Comparison of ENCODE assay signal across 13 mouse cellular contexts in the genomic region with DNA sequence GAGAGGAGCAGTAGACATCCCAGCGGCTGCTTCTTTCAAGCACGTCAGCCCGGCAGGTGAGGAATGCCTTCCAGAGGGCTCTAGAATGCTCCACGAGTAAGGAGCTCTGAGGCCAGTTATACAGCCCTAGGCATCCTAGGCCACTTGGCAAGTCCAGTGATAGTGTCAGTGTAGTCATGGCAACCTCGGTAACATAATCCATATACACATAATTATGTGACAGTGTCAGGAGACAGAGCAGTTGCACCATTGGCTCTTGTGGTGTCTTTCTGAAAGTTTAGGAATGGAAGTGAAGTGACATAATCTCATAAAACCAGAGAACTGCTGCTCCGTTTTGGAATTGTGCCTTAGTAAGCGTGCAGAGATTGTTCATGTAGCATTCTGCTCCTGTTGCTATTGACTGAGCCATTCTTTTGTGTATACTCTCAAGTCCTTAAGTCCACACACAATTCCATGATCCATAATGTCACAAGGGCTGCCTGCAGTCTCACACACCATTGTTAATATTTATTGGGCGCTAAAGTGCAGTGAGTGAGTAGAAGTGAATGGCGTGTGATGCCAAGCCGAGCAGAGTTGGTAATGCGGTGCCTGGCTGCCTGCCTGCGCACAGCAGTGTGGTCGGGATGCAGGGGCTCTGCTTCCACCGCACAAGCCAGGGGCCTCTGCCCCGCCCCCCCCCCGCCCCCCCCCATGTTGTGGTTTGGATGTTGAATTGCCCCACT. TPM values are rescaled to one million over a fixed set of nuclear protein-coding genes. Genes with fewer than 3 reads are reported as not detected.
DNase-seq lines count a peak whose midpoint lies in the region; ATAC-seq and TF ChIP-seq lines count a peak whose summit lies in the region.
"Had no signal": no experiment of that assay in that cellular context is flagged by ENCODE, and none has a peak within 500 bp of the region (broad histone marks: within the 10 kb centered on the region; RNA-seq: fewer than 3 reads in every experiment).

No protein-coding gene starts in this region.

- no peak for TF ChIP-seq POLR2A in brain, embryonic 14.5 days (IDR thresholded peaks at IDR 0.05; ENCODE audit: borderline replicate concordance, extremely low read depth, insufficient read depth, insufficient read length, poor library complexity, severe bottlenecking)

- no peak overlapping the region for H3K4me2 ChIP-seq in limb, embryonic 13.5 days (replicated peaks)
- H3K4me2 ChIP-seq in embryonic facial prominence, embryonic 14.5 days (ENCODE audit: low read depth, low read length) = no peak overlapping the region
- H3K4me2 ChIP-seq: hindbrain, embryonic 12.5 days had no signal

- no peak overlapping the region for H3K4me3 ChIP-seq in limb, embryonic 13.5 days
- no peak overlapping the region for H3K4me3 ChIP-seq in limb, embryonic 10.5 days
- H3K4me3 ChIP-seq in embryonic facial prominence, embryonic 14.5 days (ENCODE audit: low read depth, low read length) = no peak overlapping the region
- H3K4me3 ChIP-seq: hindbrain, embryonic 12.5 days had no signal

- peaks cover 94% of the 10 kb centered on the region for H3K36me3 ChIP-seq in limb, embryonic 13.5 days
- H3K36me3 ChIP-seq in limb, embryonic 10.5 days = peaks cover 97% of the 10 kb centered on the region
- peaks cover 93% of the 10 kb centered on the region for H3K36me3 ChIP-seq in embryonic facial prominence, embryonic 14.5 days (ENCODE audit: control insufficient read depth, insufficient read depth, low read length)

- no peak for DNase-seq in limb, embryonic 10.5 days (ENCODE audit: low spot score)
- peak; percentile 53 for DNase-seq in brain, embryonic 14.5 days (ENCODE audit: low read depth)
- no peak for DNase-seq in embryonic facial prominence, embryonic 14.5 days (ENCODE audit: low spot score)
- peak; percentile 11 to 58 for DNase-seq in lung, postnatal 4 days
- no peak for DNase-seq in frontal cortex, postnatal 14 days (ENCODE audit: low spot score in 2 of 2)
- no peak for DNase-seq in liver
- DNase-seq: cerebellum, adult 11-12 months; kidney, adult 11 months; kidney, postnatal 14 days had no signal

- no peak overlapping the region for H3K27ac ChIP-seq in limb, embryonic 13.5 days
- H3K27ac ChIP-seq in limb, embryonic 10.5 days = no peak overlapping the region
- no peak overlapping the region for H3K27ac ChIP-seq in embryonic facial prominence, embryonic 14.5 days (replicated peaks; ENCODE audit: low read depth, low read length)
- H3K27ac ChIP-seq: hindbrain, embryonic 12.5 days; liver, embryonic 14.5 days had no signal

- no peaks in the 10 kb centered on the region for H3K27me3 ChIP-seq in limb, embryonic 13.5 days
- H3K27me3 ChIP-seq in limb, embryonic 10.5 days (ENCODE audit: low read depth, poor library complexity, severe bottlenecking) = no peaks in the 10 kb centered on the region
- H3K27me3 ChIP-seq in embryonic facial prominence, embryonic 14.5 days (replicated peaks; ENCODE audit: control insufficient read depth, insufficient read depth, low read length) = no peaks in the 10 kb centered on the region
- H3K27me3 ChIP-seq: hindbrain, embryonic 12.5 days had no signal

- WGBS in limb, embryonic 13.5 days = 76% methylated on average over 16 of the region's 16 CpGs
- 88% methylated on average over 16 of the region's 16 CpGs for WGBS in limb, embryonic 10.5 days
- WGBS in embryonic facial prominence, embryonic 14.5 days = 74% methylated on average over 16 of the region's 16 CpGs

- no peak overlapping the region for H3K9ac ChIP-seq in limb, embryonic 13.5 days
- no peak overlapping the region for H3K9ac ChIP-seq in embryonic facial prominence, embryonic 14.5 days (ENCODE audit: low read depth, low read length)
- H3K9ac ChIP-seq: hindbrain, embryonic 12.5 days; liver, embryonic 14.5 days had no signal

- ATAC-seq in limb, embryonic 13.5 days (ENCODE audit: low FRiP score, low read depth) = peak; percentile 69
- ATAC-seq in embryonic facial prominence, embryonic 14.5 days (ENCODE audit: low read depth) = peak; percentile 47

- H3K4me1 ChIP-seq in limb, embryonic 13.5 days = 0 out of 2 replicates have a peak, but pooled peaks cover 3% of the 10 kb centered on the region
- no peaks in the 10 kb centered on the region for H3K4me1 ChIP-seq in limb, embryonic 10.5 days
- no peaks in the 10 kb centered on the region for H3K4me1 ChIP-seq in embryonic facial prominence, embryonic 14.5 days (ENCODE audit: control insufficient read depth, insufficient read depth, low read length)
- H3K4me1 ChIP-seq: hindbrain, embryonic 12.5 days had no signal

- H3K9me3 ChIP-seq in limb, embryonic 13.5 days = no peaks in the 10 kb centered on the region; the same call in 1 of the 2 replicates
- no peaks in the 10 kb centered on the region for H3K9me3 ChIP-seq in limb, embryonic 10.5 days (replicated peaks)
- 0 out of 2 replicates have a peak, but pooled peaks cover 3% of the 10 kb centered on the region for H3K9me3 ChIP-seq in embryonic facial prominence, embryonic 14.5 days (ENCODE audit: control insufficient read depth, low read length)
- H3K9me3 ChIP-seq: G1E; hindbrain, embryonic 12.5 days had no signal

- TF ChIP-seq CTCF in brain, embryonic 14.5 days (IDR thresholded peaks at IDR 0.05; ENCODE audit: borderline replicate concordance, extremely low read depth, insufficient read depth, insufficient read length) = no peak

RNA-seq across cellular contexts. Expression of a gene that starts 11.1 kb away (rescaled TPM):
- polyA plus RNA-seq in limb, embryonic 13.5 days (2015; fragmentation: Nextera tagmentation; extraction: Ambion mirVana) = 71.4 and 73.8 TPM in 2 replicates
- 78.5 and 91.1 TPM in 2 replicates for polyA plus RNA-seq in limb, embryonic 10.5 days (2016; fragmentation: Nextera tagmentation; extraction: Ambion mirVana)
- polyA plus RNA-seq in brain, embryonic 14.5 days (2012; rRNA removed) = 40.8 and 41.2 TPM in 2 replicates
- 53.8 and 62.9 TPM in 2 replicates for polyA plus RNA-seq in embryonic facial prominence, embryonic 14.5 days (2014; fragmentation: Nextera tagmentation; extraction: Ambion mirVana)

Comparison
In these comparisons a context has a peak if more than half of its experiments do, and no peak if none do; other contexts are left out.
1. DNase-seq: peak in brain, embryonic 14.5 days (single experiment) and lung, postnatal 4 days (2 of 2); none in limb, embryonic 10.5 days (single experiment), embryonic facial prominence, embryonic 14.5 days (single experiment), frontal cortex, postnatal 14 days (0 of 2) and liver (single experiment).